7 mouse cellular contexts compared by ENCODE assay signal in genomic region chr11:120598990-120599549, GRCm38 (mm10). TPM values are rescaled to one million over a fixed set of nuclear protein-coding genes. Genes with fewer than 3 reads are reported as not detected.
DNase-seq lines count a peak whose midpoint lies in the region; ATAC-seq and TF ChIP-seq lines count a peak whose summit lies in the region.

No protein-coding gene starts in this region.

- H3K4me1 ChIP-seq in lung, postnatal 0 days (ENCODE audit: insufficient read depth, low read depth, low read length) = peaks cover 12% of the 10 kb centered on the region; the same call in 1 of the 2 replicates
- H3K4me1 ChIP-seq in limb, embryonic 11.5 days (ENCODE audit: control insufficient read depth, insufficient read depth, low read length) = peaks cover 14% of the 10 kb centered on the region
- peaks cover 18% of the 10 kb centered on the region; the same call in 1 of the 2 replicates for H3K4me1 ChIP-seq in stomach, embryonic 14.5 days (ENCODE audit: control insufficient read depth, insufficient read depth, low read length)

- H3K27ac ChIP-seq in lung, postnatal 0 days (ENCODE audit: low read length) = peak overlapping the region; percentile 65
- H3K27ac ChIP-seq in limb, embryonic 11.5 days (replicated peaks; ENCODE audit: low read depth, low read length) = no peak overlapping the region
- H3K27ac ChIP-seq in stomach, embryonic 14.5 days (ENCODE audit: low read length) = peak overlapping the region; percentile 85

- ATAC-seq in lung, postnatal 0 days = no peak
- peak; percentile 5; the same call in 1 of the 2 replicates for ATAC-seq in erythroid progenitor cell, adult 5-6 weeks (replicated peaks; ENCODE audit: low FRiP score, poor library complexity, severe bottlenecking)
- no peak for ATAC-seq in limb, embryonic 11.5 days (ENCODE audit: insufficient number of reproducible peaks, low FRiP score, low TSS enrichment, low read depth)
- ATAC-seq in stomach, embryonic 14.5 days (ENCODE audit: insufficient number of reproducible peaks, insufficient read depth, low FRiP score, low read depth) = no peak

- DNase-seq in lung, postnatal 0 days (ENCODE audit: low spot score) = no peak
- DNase-seq in lung, adult 18-20 months = no peak
- no peak for DNase-seq in limb, embryonic 11.5 days (ENCODE audit: low spot score)
- DNase-seq in adrenal gland, adult 18-20 months (ENCODE audit: low spot score in 2 of 2) = no peak
- no peak for DNase-seq in right cerebral cortex, postnatal 36 days (ENCODE audit: low spot score in 2 of 2)

- H3K4me3 ChIP-seq in lung, postnatal 0 days (ENCODE audit: low read depth, low read length) = peak overlapping the region; percentile 88
- H3K4me3 ChIP-seq in limb, embryonic 11.5 days (ENCODE audit: low read depth, low read length) = peak overlapping the region; percentile 96
- peak overlapping the region; percentile 99 for H3K4me3 ChIP-seq in stomach, embryonic 14.5 days (ENCODE audit: low read depth, low read length)

- H3K36me3 ChIP-seq in lung, postnatal 0 days (ENCODE audit: insufficient read depth, low read length) = 0 out of 2 replicates have a peak, but pooled peaks cover 14% of the 10 kb centered on the region
- H3K36me3 ChIP-seq in limb, embryonic 11.5 days (ENCODE audit: control insufficient read depth, insufficient read depth, low read length) = peaks cover 22% of the 10 kb centered on the region
- H3K36me3 ChIP-seq in stomach, embryonic 14.5 days (ENCODE audit: control insufficient read depth, insufficient read depth, low read length) = peaks cover 46% of the 10 kb centered on the region

- H3K4me2 ChIP-seq in lung, postnatal 0 days (replicated peaks; ENCODE audit: low read depth, low read length) = peak overlapping the region; percentile 95
- peak overlapping the region; percentile 95 for H3K4me2 ChIP-seq in limb, embryonic 11.5 days (ENCODE audit: low read depth, severe bottlenecking)
- peak overlapping the region; percentile 77 for H3K4me2 ChIP-seq in stomach, embryonic 14.5 days (replicated peaks; ENCODE audit: low read depth, low read length)

- WGBS in lung, postnatal 0 days = 44% methylated on average over 17 of the region's 17 CpGs
- WGBS in limb, embryonic 11.5 days = 48% methylated on average over 17 of the region's 17 CpGs
- WGBS in stomach, embryonic 14.5 days = 46% methylated on average over 17 of the region's 17 CpGs

- peak overlapping the region; percentile 39; the same call in 1 of the 2 replicates for H3K9ac ChIP-seq in lung, postnatal 0 days (replicated peaks; ENCODE audit: low read depth)
- H3K9ac ChIP-seq in limb, embryonic 11.5 days (ENCODE audit: low read length) = peak overlapping the region; percentile 100
- peak overlapping the region; percentile 100 for H3K9ac ChIP-seq in stomach, embryonic 14.5 days (replicated peaks; ENCODE audit: low read depth, low read length)

- H3K27me3 ChIP-seq in lung, postnatal 0 days (replicated peaks; ENCODE audit: insufficient read depth, low read length) = no peaks in the 10 kb centered on the region
- H3K27me3 ChIP-seq in limb, embryonic 11.5 days (ENCODE audit: control insufficient read depth, insufficient read depth, low read length) = no peaks in the 10 kb centered on the region
- no peaks in the 10 kb centered on the region for H3K27me3 ChIP-seq in stomach, embryonic 14.5 days (ENCODE audit: control insufficient read depth, insufficient read depth, low read length)

- no peaks in the 10 kb centered on the region for H3K9me3 ChIP-seq in lung, postnatal 0 days (ENCODE audit: low read length)
- no peaks in the 10 kb centered on the region for H3K9me3 ChIP-seq in limb, embryonic 11.5 days (ENCODE audit: control insufficient read depth, low read length)
- H3K9me3 ChIP-seq in stomach, embryonic 14.5 days (ENCODE audit: control insufficient read depth, low read depth, low read length) = no peaks in the 10 kb centered on the region

- TF ChIP-seq CTCF in lung, postnatal 0 days (IDR thresholded peaks at IDR 0.05) = no peak

- TF ChIP-seq EP300 in lung, postnatal 0 days (IDR thresholded peaks at IDR 0.05) = no peak

RNA-seq across cellular contexts. Expression of gene Anapc11, which starts 0.8 kb away (rescaled TPM):
- 138 and 151 TPM in 2 replicates for polyA plus RNA-seq in lung, postnatal 0 days (2015; fragmentation: Nextera tagmentation; extraction: Ambion mirVana)
- total RNA-seq in erythroid progenitor cell, adult 5-6 weeks (2015; ENCODE audit: low replicate concordance) = 28.1 and 35.0 TPM in 2 replicates
- total RNA-seq in erythroid progenitor cell, adult 5-6 weeks (2017; ENCODE audit: low replicate concordance) = 2.8 and 12.1 TPM in 2 replicates
- 214 and 223 TPM in 2 replicates for polyA plus RNA-seq in limb, embryonic 11.5 days (2014; fragmentation: Nextera tagmentation; extraction: Ambion mirVana)
- 234 and 267 TPM in 2 replicates for polyA plus RNA-seq in stomach, embryonic 14.5 days (2014; fragmentation: Nextera tagmentation; extraction: Ambion mirVana)
- 10 to 100 TPM; 75.5 to 95.4 TPM for total RNA-seq in adrenal gland, adult 18-20 months (2021)

RNA-seq across cellular contexts. Expression of gene Alyref, which starts 0.9 kb away (rescaled TPM):
- polyA plus RNA-seq in lung, postnatal 0 days (2015; fragmentation: Nextera tagmentation; extraction: Ambion mirVana) = 149 and 150 TPM in 2 replicates
- 72.9 and 87.2 TPM in 2 replicates for total RNA-seq in erythroid progenitor cell, adult 5-6 weeks (2015; ENCODE audit: low replicate concordance)
- total RNA-seq in erythroid progenitor cell, adult 5-6 weeks (2017; ENCODE audit: low replicate concordance) = 142 and 227 TPM in 2 replicates
- polyA plus RNA-seq in limb, embryonic 11.5 days (2014; fragmentation: Nextera tagmentation; extraction: Ambion mirVana) = 810 and 850 TPM in 2 replicates
- 314 and 411 TPM in 2 replicates for polyA plus RNA-seq in stomach, embryonic 14.5 days (2014; fragmentation: Nextera tagmentation; extraction: Ambion mirVana)
- total RNA-seq in adrenal gland, adult 18-20 months (2021) = 10 to 100 TPM; 80.7 to 92.4 TPM

RNA-seq across cellular contexts. Expression of gene Npb, which starts 9.2 kb away (rescaled TPM):
- 2.5 and 2.9 TPM in 2 replicates for polyA plus RNA-seq in lung, postnatal 0 days (2015; fragmentation: Nextera tagmentation; extraction: Ambion mirVana)
- not detected in 2 replicates for total RNA-seq in erythroid progenitor cell, adult 5-6 weeks (2015; ENCODE audit: low replicate concordance)
- total RNA-seq in erythroid progenitor cell, adult 5-6 weeks (2017; ENCODE audit: low replicate concordance) = not detected in 2 replicates
- 1.4 TPM in 1 of 2 replicates, not detected in the other for polyA plus RNA-seq in limb, embryonic 11.5 days (2014; fragmentation: Nextera tagmentation; extraction: Ambion mirVana)
- polyA plus RNA-seq in stomach, embryonic 14.5 days (2014; fragmentation: Nextera tagmentation; extraction: Ambion mirVana) = 13.0 and 13.7 TPM in 2 replicates
- total RNA-seq in adrenal gland, adult 18-20 months (2021) = 1 to 10 TPM in 1 of 2 experiments, not detected in 1; 1.2 TPM

RNA-seq across cellular contexts. Expression of gene Arhgdia, which starts 17.6 kb away (rescaled TPM):
- polyA plus RNA-seq in lung, postnatal 0 days (2015; fragmentation: Nextera tagmentation; extraction: Ambion mirVana) = 512 TPM in 2 replicates
- 134 and 150 TPM in 2 replicates for total RNA-seq in erythroid progenitor cell, adult 5-6 weeks (2015; ENCODE audit: low replicate concordance)
- total RNA-seq in erythroid progenitor cell, adult 5-6 weeks (2017; ENCODE audit: low replicate concordance) = 45.3 and 49.3 TPM in 2 replicates
- 593 and 597 TPM in 2 replicates for polyA plus RNA-seq in limb, embryonic 11.5 days (2014; fragmentation: Nextera tagmentation; extraction: Ambion mirVana)
- polyA plus RNA-seq in stomach, embryonic 14.5 days (2014; fragmentation: Nextera tagmentation; extraction: Ambion mirVana) = 575 and 578 TPM in 2 replicates
- total RNA-seq in adrenal gland, adult 18-20 months (2021) = 100 to 1,000 TPM; 326 to 340 TPM

RNA-seq across cellular contexts. Expression of gene Pcyt2, which starts 18.7 kb away (rescaled TPM):
- polyA plus RNA-seq in lung, postnatal 0 days (2015; fragmentation: Nextera tagmentation; extraction: Ambion mirVana) = 93.9 and 102 TPM in 2 replicates
- 13.3 and 14.7 TPM in 2 replicates for total RNA-seq in erythroid progenitor cell, adult 5-6 weeks (2015; ENCODE audit: low replicate concordance)
- total RNA-seq in erythroid progenitor cell, adult 5-6 weeks (2017; ENCODE audit: low replicate concordance) = 20.7 and 23.1 TPM in 2 replicates
- 105 and 111 TPM in 2 replicates for polyA plus RNA-seq in limb, embryonic 11.5 days (2014; fragmentation: Nextera tagmentation; extraction: Ambion mirVana)
- 119 and 135 TPM in 2 replicates for polyA plus RNA-seq in stomach, embryonic 14.5 days (2014; fragmentation: Nextera tagmentation; extraction: Ambion mirVana)
- 100 to 1,000 TPM; 300 to 301 TPM for total RNA-seq in adrenal gland, adult 18-20 months (2021)

Comparison
In these comparisons a context has a peak if more than half of its experiments do, and no peak if none do; other contexts are left out.
1. H3K9ac ChIP-seq: peak in every context shown above with its lines; median percentile 100 in limb, embryonic 11.5 days; 100 in stomach, embryonic 14.5 days; 39 in lung, postnatal 0 days.